Mouse (Mus musculus): ENCODE measurements around the gene Selenoh. TPM values are rescaled to one million over a fixed set of nuclear protein-coding genes. Genes with fewer than 3 reads are reported as not detected.

The Selenoh gene
- polyA plus RNA-seq (2014; fragmentation: Nextera tagmentation; extraction: Ambion mirVana) = 262 and 316 TPM in 2 replicates

DNA sequence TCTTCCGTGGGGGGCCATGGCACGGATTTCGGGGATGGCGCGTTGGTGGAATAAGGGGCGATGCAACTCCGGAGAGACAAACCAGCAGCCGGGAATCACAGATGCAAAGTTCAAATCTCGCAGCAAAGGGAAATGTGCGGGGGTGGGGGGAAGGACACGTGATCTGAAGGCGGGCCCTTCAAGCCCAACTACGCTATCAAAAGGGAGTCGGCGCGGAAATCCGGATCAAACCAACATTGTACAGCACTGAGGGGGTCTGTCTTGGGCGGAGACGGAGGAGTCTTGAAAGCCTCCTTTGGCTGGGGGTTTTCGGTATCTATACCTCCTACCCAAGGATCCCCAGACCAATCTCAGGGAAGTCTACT, at the start of gene Selenoh:
Gene Selenoh (minus strand): TSS at position 202 of the 365 bp plus-strand sequence.
- peak within 1 kb of the TSS; percentile 86 for H3K27ac ChIP-seq (ENCODE audit: low read length)
- peak within 1 kb of the TSS; percentile 73 for H3K9ac ChIP-seq (replicated peaks; ENCODE audit: low read depth, low read length)
- WGBS = under 1% methylated on average over 20 of the region's 20 CpGs
- no peaks in the 10 kb centered on the region for H3K9me3 ChIP-seq (ENCODE audit: control insufficient read depth, low read depth, low read length)
- H3K4me1 ChIP-seq (ENCODE audit: control insufficient read depth, insufficient read depth, low read length) = peaks cover 6% of the 10 kb centered on the region; the same call in 1 of the 2 replicates
- H3K4me3 ChIP-seq (ENCODE audit: low read depth, low read length) = peak within 1 kb of the TSS; percentile 63
- peak within 1 kb of the TSS; percentile 83 for H3K4me2 ChIP-seq (replicated peaks; ENCODE audit: low read depth, low read length)
- no peaks in the 10 kb centered on the region for H3K27me3 ChIP-seq (ENCODE audit: control insufficient read depth, insufficient read depth, low read length)
- peak; percentile 97 for ATAC-seq (ENCODE audit: insufficient number of reproducible peaks, insufficient read depth, low FRiP score, low read depth)
- peaks cover 19% of the 10 kb centered on the region; the same call in 1 of the 2 replicates for H3K36me3 ChIP-seq (ENCODE audit: control insufficient read depth, insufficient read depth, low read length)

DNA sequence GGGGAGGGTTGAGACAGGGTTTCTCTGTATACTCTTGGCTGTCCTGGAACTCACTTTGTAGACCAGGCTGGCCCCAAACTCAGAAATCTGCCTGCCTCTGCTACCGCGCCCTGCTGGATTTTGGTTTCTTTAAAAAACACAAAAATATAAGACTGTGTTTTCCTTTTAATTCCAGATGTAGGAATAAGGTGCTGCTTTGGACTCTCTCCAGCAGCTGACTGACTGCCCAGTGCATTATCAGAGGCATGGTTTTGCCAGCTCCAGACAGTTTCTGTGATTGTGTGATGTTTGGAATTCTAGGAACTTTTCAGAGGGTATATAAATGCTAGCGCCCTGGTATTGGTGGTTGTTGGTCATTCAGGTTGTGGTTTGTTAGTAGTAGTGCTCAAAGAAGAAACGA, 46.8 kb upstream of the Selenoh start:
- Histone ChIP-seq H3K36me3 (ENCODE audit: control insufficient read depth, insufficient read depth, low read length) (peaks cover 5% of the 10 kb centered on the region; the same call in 1 of the 2 replicates), H3K4me2 (replicated peaks; ENCODE audit: low read depth, low read length) (no peak overlapping the region), H3K27ac (ENCODE audit: low read length) (no peak overlapping the region), H3K4me3 (ENCODE audit: low read depth, low read length) (no peak overlapping the region), H3K27me3 (ENCODE audit: control insufficient read depth, insufficient read depth, low read length) (no peaks in the 10 kb centered on the region), H3K9ac (replicated peaks; ENCODE audit: low read depth, low read length) (no peak overlapping the region), H3K4me1 (ENCODE audit: control insufficient read depth, insufficient read depth, low read length) (peaks cover 11% of the 10 kb centered on the region), H3K9me3 (ENCODE audit: control insufficient read depth, low read depth, low read length) (no peaks in the 10 kb centered on the region)
- 94% methylated on average over 4 of the region's 4 CpGs for WGBS
- ATAC-seq (ENCODE audit: insufficient number of reproducible peaks, insufficient read depth, low FRiP score, low read depth) = no peak

DNA sequence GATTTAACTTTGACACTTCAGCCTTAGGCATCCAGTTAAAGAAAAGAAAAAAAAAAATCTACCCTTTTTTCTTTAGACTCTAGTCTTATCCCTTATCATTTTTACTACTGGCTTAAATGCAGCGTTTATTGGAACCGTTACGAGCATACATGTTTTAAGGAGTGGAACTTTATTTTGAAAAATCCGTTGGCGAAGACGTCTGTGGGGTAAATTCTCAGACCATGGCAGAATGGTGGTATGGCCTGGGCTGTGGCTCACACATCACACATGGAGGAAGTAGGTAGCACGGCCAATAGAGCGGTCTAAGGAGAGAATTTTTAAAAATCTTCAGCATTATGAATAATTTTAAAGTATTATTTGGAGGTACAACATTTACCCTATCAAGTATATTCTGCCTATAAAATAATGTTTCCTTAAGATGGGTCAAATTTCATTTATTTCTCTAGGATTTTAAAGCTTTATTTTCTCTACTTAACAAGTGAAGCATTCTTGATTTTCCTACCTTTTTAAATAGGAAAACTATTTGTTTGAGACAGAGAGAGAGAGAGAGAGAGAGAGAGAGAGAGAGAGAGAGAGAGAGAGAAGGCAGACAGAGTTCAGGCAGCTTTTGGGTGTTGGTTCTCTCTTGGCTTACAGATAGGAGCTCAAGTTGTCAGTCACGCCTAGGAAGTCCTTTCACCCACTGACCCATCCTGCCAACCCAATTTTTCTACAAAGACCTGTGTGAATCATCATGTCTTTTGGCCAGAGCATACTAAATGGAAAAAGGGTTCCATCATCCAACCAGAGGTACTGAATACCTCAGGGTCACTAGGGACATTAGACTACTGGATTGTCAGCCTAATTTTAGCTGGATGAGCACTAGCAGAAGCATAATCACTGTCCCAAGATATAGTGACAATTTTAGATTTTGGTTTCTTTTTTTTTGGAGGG, 46.1 kb upstream of the Selenoh start:
- ATAC-seq (ENCODE audit: insufficient number of reproducible peaks, insufficient read depth, low FRiP score, low read depth) = no peak
- WGBS = 32% methylated on average over 9 of the region's 9 CpGs
- peaks cover 3% of the 10 kb centered on the region; the same call in 1 of the 2 replicates for H3K36me3 ChIP-seq (ENCODE audit: control insufficient read depth, insufficient read depth, low read length)
- peak overlapping the region; percentile 75 for H3K4me3 ChIP-seq (ENCODE audit: low read depth, low read length)
- peak overlapping the region; percentile 90 for H3K27ac ChIP-seq (ENCODE audit: low read length)
- H3K4me2 ChIP-seq (replicated peaks; ENCODE audit: low read depth, low read length) = peak overlapping the region; percentile 86
- no peaks in the 10 kb centered on the region for H3K9me3 ChIP-seq (ENCODE audit: control insufficient read depth, low read depth, low read length)
- H3K27me3 ChIP-seq (ENCODE audit: control insufficient read depth, insufficient read depth, low read length) = no peaks in the 10 kb centered on the region
- H3K9ac ChIP-seq (replicated peaks; ENCODE audit: low read depth, low read length) = peak overlapping the region; percentile 73; the same call in 1 of the 2 replicates
- H3K4me1 ChIP-seq (ENCODE audit: control insufficient read depth, insufficient read depth, low read length) = peaks cover 11% of the 10 kb centered on the region

DNA sequence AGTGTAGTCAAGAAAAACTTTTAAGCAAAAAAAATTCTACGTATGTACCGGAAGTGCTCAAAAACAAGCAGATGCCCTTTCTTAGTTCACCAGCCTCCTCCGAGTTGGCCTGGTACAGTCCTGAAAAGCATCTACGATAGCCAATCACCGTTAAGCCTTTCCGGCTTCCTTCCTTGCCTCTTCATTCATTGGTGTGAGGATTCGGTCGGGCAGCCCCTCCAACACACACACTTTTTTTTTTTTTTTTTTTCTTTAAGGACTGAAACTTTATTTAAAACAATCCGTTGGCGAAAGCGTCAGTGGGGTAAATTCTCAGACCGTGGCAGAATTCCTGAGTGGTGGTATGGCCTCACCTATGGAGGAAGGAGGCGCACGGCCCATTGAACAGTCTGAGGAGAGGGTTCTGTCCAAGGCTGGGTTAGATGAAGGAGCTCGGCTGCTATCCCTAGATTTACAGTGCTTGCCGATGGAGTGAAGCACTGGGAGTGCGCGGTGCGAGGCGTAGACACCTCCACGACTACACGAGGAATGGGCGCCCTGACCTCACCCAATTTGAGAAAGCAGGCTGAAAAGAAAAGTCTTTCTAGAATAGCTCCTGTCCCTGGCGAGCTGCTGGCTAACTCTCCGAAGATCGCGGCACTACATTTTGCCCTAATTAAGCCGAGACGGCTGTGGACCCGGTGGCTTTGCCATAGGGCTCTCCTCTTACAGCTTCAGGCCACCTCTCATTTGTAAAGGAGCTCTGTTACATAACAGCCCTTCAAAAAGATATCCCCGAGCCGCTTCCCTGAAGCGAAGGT, 45.2 kb upstream of the Selenoh start:
- Histone ChIP-seq H3K9ac (replicated peaks; ENCODE audit: low read depth, low read length) (peak overlapping the region; percentile 73), H3K27me3 (ENCODE audit: control insufficient read depth, insufficient read depth, low read length) (no peaks in the 10 kb centered on the region), H3K36me3 (ENCODE audit: control insufficient read depth, insufficient read depth, low read length) (peaks cover 3% of the 10 kb centered on the region; the same call in 1 of the 2 replicates), H3K4me3 (ENCODE audit: low read depth, low read length) (peak overlapping the region; percentile 75), H3K27ac (ENCODE audit: low read length) (peak overlapping the region; percentile 90), H3K4me1 (ENCODE audit: control insufficient read depth, insufficient read depth, low read length) (peaks cover 11% of the 10 kb centered on the region), H3K9me3 (ENCODE audit: control insufficient read depth, low read depth, low read length) (no peaks in the 10 kb centered on the region), H3K4me2 (replicated peaks; ENCODE audit: low read depth, low read length) (peak overlapping the region; percentile 86)
- WGBS = under 1% methylated on average over 33 of the region's 33 CpGs
- peak; percentile 95 for ATAC-seq (ENCODE audit: insufficient number of reproducible peaks, insufficient read depth, low FRiP score, low read depth)

DNA sequence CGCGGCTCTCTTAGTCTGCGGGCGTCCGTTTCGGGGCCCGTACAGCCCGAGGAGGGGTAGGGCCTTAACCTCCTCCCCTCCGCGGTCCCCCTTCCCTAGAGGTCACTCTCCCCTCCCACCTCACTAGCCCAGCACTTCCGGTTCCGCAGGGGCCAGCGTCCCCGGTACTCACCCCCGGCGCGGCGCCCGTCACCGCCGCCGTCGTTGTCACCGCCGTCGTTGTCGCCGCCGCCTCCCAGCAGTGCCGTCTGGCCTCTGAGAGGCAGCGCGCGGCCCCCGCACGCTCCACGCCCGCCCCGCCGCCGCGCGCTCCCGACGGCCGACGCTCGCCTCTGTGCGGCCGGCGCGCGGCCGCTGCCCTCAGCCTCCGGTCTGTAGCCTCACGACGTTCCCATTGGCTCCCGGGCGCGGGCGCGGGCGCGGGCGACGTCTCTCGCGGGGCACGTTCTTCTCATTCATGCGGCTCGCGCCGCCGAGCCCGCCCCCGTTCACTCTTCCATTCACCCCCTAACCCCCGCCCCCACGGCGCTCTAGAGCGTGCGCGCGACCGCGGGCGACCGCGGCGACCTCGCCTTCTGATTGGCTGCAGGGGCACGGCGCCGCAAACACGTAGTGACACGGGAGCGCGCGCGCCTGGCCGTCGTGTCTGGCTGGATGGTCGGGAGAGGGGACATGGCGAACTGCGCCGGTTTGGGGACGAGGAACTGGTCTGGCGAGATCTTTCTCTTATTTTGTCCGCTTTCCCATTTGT, 44.4 kb upstream of the Selenoh start, which contains the start of gene Zdhhc5:
Gene Zdhhc5 (minus strand): TSS at position 370 of the 751 bp plus-strand sequence.
- H3K27ac ChIP-seq (ENCODE audit: low read length) = peak within 1 kb of the TSS; percentile 90
- peak within 1 kb of the TSS; percentile 85 for H3K9ac ChIP-seq (replicated peaks; ENCODE audit: low read depth, low read length)
- under 1% methylated on average over 89 of the region's 107 CpGs for WGBS
- peak within 1 kb of the TSS; percentile 86 for H3K4me2 ChIP-seq (replicated peaks; ENCODE audit: low read depth, low read length)
- H3K27me3 ChIP-seq (ENCODE audit: control insufficient read depth, insufficient read depth, low read length) = no peaks in the 10 kb centered on the region
- no peaks in the 10 kb centered on the region for H3K9me3 ChIP-seq (ENCODE audit: control insufficient read depth, low read depth, low read length)
- peaks cover 11% of the 10 kb centered on the region for H3K4me1 ChIP-seq (ENCODE audit: control insufficient read depth, insufficient read depth, low read length)
- peak within 1 kb of the TSS; percentile 75 for H3K4me3 ChIP-seq (ENCODE audit: low read depth, low read length)
- ATAC-seq (ENCODE audit: insufficient number of reproducible peaks, insufficient read depth, low FRiP score, low read depth) = peak; percentile 96
- peaks cover 11% of the 10 kb centered on the region; the same call in 1 of the 2 replicates for H3K36me3 ChIP-seq (ENCODE audit: control insufficient read depth, insufficient read depth, low read length)

DNA sequence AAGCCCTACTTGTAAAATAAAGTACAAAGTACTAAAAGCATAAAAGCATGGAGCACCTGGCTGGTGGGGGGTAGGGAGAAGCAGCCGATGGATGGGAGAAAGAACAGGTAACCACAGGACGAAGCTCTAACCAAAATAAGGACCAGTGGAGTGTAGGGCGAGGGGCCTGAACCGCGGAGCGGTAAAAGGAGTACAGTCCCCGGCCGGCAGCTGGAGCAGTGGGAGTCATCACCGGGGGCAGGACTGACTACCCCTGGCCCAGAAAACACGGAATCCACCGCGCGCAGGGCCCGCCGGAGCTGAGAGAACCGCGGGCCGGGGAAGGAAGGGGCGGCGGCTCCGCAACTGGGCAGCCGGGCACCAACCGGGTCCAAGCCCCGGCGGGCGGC, 43.8 kb upstream of the Selenoh start:
- under 1% methylated on average over 18 of the region's 26 CpGs for WGBS
- no peak for ATAC-seq (ENCODE audit: insufficient number of reproducible peaks, insufficient read depth, low FRiP score, low read depth)
- Histone ChIP-seq H3K27me3 (ENCODE audit: control insufficient read depth, insufficient read depth, low read length) (no peaks in the 10 kb centered on the region), H3K4me3 (ENCODE audit: low read depth, low read length) (peak overlapping the region; percentile 75), H3K27ac (ENCODE audit: low read length) (peak overlapping the region; percentile 90), H3K9me3 (ENCODE audit: control insufficient read depth, low read depth, low read length) (no peaks in the 10 kb centered on the region), H3K9ac (replicated peaks; ENCODE audit: low read depth, low read length) (peak overlapping the region; percentile 85), H3K36me3 (ENCODE audit: control insufficient read depth, insufficient read depth, low read length) (peaks cover 15% of the 10 kb centered on the region; the same call in 1 of the 2 replicates), H3K4me2 (replicated peaks; ENCODE audit: low read depth, low read length) (peak overlapping the region; percentile 72), H3K4me1 (ENCODE audit: control insufficient read depth, insufficient read depth, low read length) (peaks cover 11% of the 10 kb centered on the region)

DNA sequence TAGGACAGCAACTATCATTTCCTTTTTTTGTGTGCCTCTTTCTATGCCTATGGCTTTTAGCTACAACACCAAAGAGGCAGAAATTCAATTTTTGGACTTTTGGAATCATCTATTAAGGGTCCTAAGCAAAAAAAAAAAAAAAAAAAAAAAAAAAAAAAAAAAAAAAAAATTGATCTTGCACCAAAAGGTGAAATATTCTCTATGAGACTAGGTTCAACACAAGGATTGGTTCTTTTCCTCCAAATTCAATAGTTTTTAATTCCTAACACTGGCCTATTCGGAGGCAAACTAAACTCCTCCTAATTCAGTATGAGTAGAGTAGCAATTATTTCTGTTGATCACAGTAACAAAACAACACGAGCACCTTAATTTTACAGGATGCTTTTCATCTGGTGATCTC, 41.3 kb upstream of the Selenoh start:
- Histone ChIP-seq H3K4me3 (ENCODE audit: low read depth, low read length) (no peak overlapping the region), H3K27ac (ENCODE audit: low read length) (no peak overlapping the region), H3K9me3 (ENCODE audit: control insufficient read depth, low read depth, low read length) (no peaks in the 10 kb centered on the region), H3K27me3 (ENCODE audit: control insufficient read depth, insufficient read depth, low read length) (no peaks in the 10 kb centered on the region), H3K4me2 (replicated peaks; ENCODE audit: low read depth, low read length) (no peak overlapping the region), H3K4me1 (ENCODE audit: control insufficient read depth, insufficient read depth, low read length) (peaks cover 15% of the 10 kb centered on the region), H3K36me3 (ENCODE audit: control insufficient read depth, insufficient read depth, low read length) (peaks cover 30% of the 10 kb centered on the region), H3K9ac (replicated peaks; ENCODE audit: low read depth, low read length) (no peak overlapping the region)
- WGBS = 87% methylated on average over 2 of the region's 2 CpGs
- ATAC-seq (ENCODE audit: insufficient number of reproducible peaks, insufficient read depth, low FRiP score, low read depth) = no peak
